Mouse (Mus musculus) left cerebral cortex, postnatal 4 days (tissue): ENCODE results near the gene Scn8a. TPM values are rescaled to one million over a fixed set of nuclear protein-coding genes. Genes with fewer than 3 reads are reported as not detected.

ENCODE experiments used
- DNase-seq: peaks from one replicate; pipeline ENCODE4 v3.0.0-alpha.2; 2022
- intact Hi-C: fragments of 180-260 bp; cut with DNase I; formaldehyde crosslinking; loops from one replicate; pipeline ENCODE4 v1.15.1; 2025
- total RNA-seq, 2 experiments: library from RNA; stranded (reverse); gene quantifications; 2 replicates each; pipeline ENCODE4 v1.2.3; 2021

Gene Scn8a
- total RNA-seq, 2 experiments from 2014 or later: 106 to 113 TPM

DNA sequence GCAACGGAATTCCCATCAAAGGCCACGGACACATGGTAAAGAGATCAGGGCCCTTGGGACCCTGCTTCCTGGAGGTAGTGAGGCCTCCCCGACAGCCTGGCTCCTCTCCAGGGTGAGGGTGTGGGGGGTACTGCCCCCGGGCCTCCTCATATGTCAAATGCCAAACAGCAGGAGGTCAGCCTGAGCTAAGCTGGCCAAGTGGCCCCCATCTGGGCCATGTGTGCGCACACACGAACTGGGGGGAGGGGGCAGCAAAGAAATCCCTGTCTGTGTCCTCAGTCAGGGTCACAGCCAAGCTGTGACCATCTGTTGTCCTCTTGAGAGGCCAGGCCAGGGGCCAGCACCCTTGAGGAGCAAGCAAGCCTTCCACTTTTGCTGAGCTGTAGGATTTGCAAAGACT lies 195.4 kb downstream of the Scn8a start:
- DNase-seq: no peak

DNA sequence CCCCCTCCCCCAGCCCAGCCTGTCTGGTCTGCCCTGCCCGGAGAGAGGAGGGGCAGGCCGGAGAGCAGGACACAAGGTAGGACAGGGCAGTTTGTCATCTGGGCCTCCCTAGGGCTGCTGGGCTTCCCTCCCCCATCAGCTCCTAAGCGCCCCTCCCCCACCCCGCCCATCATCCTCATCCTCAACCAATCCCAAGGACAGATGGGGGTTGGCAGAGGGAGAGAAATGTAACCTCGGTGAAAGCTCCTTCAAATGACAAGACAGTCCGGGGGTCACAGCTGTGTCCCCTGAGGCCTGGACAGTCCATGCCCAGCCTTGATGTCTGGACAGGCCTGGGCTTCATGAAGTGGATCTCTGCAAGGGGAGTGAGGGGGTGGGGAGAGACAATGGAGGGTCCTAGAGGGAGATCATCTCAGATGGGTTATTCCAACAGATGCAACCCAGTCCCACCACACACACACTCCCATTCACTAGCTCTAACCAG lies 196.7 kb downstream of the Scn8a start:
- intact Hi-C loops: no loop called here
- no peak for DNase-seq

More for the DNA sequence above, 195.4 kb downstream of the Scn8a start:
- intact Hi-C loops: no loop called here

DNA sequence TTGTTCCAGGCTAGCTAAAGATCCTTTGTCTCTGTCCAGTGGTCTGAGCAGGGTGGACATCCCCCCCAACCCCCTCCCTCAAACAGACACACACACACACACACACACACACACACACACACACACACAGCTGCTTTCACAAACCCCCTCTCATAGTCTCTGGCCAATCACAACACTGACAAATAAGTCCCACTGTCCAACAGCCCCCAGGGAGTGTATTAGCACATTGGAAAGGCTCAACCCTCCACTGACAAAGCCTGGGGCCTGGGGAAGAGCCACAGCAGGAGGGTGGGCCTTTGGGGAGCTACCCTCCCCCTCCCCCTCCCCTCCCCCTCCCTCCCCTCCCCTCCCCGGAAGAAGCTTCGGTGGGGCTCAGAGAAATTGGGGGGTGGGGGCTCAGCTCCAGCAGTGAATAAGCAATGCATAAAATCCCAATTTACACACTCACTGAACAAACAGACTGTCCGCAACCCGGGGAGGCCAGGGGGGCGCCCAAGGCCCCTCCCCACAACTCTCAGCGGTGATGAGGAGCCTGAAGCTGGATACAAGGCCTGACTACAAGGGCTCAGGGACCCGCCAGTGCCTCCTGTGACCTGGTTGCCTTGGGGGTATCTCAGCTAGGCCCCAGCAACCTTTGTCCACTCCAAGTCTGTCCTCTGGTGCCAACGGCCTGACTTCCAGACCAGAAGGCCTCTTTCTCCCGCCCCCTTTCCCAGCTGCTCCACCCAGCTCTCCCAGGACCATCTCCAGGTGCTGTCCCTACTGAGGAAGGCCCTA lies 197.4 kb downstream of the Scn8a start:
- intact Hi-C loops: no loop called here

DNA sequence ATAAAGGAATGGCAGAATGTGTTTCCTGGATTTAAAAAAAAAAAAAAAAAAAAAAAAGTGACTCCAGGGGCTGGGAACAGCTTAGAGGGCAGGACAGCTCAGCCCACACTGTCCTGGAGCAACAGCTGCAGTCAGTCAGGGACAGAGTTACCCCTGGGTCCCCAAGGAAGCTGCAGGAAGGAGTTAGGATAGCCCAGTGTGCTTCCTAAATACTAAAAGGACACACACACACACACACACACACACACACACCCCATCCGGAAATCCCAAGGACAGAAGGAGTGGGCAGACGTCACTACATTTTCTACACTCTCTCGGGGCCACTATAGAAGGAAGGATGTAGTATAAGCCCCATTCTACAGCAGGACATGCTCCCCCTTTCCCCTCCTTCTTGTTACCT lies 198.4 kb downstream of the Scn8a start:
- DNase-seq: no peak
- intact Hi-C loops: no loop called here

More for the DNA sequence above, 197.4 kb downstream of the Scn8a start:
- DNase-seq: no peak

DNA sequence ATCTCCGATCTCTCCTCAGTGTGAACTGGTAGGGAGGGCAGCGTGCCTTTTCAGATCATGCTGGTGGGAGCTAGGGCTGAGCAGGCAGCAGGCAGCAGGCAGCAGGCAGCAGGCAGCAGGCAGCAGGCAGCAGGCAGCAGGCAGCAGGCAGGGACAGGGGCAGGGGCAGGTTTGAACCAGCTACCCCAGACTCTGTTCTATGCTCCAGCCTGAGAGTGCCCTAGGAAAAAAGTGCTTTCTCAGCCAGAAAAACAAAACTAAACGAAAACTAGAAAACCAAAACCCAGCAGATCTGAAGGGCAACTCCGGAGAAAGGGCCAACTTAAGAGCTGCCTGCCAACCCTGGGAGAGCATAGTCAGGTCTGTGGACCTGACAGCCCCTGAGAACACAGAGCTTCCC lies 199.0 kb downstream of the Scn8a start:
- intact Hi-C loops: no loop called here

DNA sequence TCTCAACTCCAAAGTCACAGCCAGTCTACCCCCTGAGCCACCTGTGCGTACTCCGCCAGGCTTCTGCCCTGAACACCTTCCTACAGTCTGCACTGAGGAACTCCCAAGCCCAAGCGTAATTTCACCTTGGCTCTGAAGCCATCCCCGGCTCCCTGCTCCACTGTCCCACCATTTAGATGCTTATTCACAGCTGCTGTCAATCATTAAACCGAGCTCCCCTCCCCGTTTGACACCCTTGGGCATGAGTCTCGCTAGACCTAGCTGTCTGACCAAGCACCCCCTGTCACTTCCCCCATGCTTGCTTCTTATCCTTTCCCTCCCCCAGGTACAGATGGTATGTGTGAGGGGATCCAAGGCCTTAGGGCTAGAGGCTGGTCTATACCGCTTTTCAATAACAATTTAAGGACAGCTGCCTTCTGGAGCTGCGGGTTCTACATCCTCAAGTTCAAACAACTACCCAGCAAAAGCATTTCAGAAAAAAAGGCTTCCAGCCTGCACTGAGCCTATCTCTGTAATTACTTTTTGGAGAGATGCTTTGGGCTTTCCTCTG lies 200.1 kb downstream of the Scn8a start:
- intact Hi-C loops: no loop called here
- DNase-seq: no peak

More for the DNA sequence above, 199.0 kb downstream of the Scn8a start:
- no peak for DNase-seq

DNA sequence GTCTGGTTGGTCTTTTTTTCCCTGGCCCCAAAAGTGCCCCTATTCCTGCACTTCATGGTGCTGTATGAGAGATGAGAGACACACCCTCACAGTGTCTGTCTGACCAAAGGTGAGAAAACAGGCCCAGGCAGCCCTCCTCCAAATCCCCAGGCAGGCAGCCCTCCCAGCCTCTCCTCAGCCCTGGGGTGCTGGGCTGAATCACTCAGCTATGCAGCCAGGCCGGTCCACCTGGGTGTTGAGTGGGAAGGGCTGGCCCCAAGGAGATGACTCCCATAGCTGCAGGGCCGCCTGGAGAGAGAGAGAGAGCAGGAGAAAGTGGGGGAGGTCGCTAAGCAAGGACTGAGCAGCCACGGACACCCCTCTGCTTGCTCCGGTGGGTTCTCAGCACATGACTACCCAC lies 201.1 kb downstream of the Scn8a start:
- no peak for DNase-seq
- intact Hi-C loops: no loop called here

DNA sequence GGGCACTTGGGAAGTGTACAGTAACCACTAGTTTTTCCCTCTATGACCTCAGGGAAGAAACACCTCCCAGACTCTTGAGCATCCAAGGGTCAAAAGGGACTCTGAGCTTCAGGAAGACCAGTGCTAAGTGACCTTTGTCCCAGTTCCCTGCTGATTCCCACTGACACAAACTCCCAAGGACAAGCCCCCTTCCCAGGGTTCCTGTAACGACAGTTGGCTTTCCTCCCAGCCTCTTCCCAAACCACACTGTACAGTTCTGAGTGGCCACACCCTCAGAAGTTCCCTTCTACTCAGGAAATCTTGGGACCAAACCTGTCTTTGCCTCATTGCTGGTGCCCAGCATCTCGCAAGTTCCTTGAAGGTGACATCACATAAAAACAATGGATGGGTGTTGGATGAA lies 203.1 kb downstream of the Scn8a start:
- intact Hi-C loops: no loop called here
- no peak for DNase-seq

DNA sequence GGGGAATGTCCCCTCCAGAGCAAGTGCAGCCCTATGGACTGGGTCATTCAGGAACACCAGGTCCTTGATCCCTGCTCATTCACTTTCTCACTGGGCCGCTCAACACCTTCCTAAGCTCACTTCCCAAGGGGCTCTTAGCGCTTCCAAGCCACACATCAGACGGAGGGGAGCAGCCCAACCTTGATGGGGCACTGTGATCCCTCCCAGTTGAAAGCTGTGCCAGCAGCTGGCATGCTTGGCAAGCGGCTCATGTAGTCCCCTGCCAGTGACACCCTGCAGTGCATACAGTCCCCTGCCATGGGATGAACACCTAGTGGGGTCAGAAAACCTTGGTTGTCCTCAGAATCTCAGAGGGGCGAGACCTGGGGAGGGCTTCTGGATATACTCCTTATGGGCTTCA lies 204.4 kb downstream of the Scn8a start:
- intact Hi-C loops: no loop called here
- DNase-seq: peak; percentile 48

DNA sequence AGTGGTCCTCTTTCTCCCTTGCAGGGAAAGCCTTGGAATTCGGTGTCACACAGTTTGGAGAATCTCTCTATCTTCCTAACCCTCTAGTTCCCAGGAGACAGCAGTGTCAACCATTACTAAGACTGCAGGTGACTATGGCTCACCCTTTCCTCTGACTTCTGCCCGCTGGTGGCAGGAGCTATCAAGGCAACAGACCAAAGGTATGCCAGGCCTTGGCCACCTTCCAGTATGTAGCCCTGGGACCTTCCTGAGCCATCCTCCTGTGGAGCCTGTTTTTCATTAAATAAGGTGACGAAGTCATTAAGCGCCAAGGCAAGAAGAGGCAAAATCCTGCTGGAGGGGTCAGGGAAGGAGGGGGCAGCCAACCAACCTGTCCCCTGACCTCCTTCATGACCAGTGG lies 205.5 kb downstream of the Scn8a start:
- intact Hi-C loops: no loop called here
- no peak for DNase-seq

DNA sequence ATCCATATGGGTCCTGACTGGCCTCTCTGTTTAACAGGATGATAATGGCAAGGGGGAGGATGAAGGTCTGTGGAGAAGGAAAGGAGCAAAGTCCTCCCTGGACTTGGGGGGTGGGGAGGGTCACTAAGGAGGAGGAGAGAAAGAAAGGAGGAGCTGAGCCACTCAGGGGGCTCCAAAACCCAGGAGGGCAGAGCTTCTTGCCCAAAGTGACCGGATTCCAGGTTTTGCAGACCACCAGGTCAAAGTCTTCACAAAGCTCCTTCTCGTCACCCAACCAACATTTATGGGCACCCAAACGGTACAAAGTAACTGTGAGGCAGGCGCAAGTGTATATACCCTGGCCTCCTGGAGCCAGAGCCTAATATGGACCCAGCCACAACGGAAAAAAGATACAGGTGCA lies 206.0 kb downstream of the Scn8a start:
- intact Hi-C loops: no loop called here
- DNase-seq: no peak

DNA sequence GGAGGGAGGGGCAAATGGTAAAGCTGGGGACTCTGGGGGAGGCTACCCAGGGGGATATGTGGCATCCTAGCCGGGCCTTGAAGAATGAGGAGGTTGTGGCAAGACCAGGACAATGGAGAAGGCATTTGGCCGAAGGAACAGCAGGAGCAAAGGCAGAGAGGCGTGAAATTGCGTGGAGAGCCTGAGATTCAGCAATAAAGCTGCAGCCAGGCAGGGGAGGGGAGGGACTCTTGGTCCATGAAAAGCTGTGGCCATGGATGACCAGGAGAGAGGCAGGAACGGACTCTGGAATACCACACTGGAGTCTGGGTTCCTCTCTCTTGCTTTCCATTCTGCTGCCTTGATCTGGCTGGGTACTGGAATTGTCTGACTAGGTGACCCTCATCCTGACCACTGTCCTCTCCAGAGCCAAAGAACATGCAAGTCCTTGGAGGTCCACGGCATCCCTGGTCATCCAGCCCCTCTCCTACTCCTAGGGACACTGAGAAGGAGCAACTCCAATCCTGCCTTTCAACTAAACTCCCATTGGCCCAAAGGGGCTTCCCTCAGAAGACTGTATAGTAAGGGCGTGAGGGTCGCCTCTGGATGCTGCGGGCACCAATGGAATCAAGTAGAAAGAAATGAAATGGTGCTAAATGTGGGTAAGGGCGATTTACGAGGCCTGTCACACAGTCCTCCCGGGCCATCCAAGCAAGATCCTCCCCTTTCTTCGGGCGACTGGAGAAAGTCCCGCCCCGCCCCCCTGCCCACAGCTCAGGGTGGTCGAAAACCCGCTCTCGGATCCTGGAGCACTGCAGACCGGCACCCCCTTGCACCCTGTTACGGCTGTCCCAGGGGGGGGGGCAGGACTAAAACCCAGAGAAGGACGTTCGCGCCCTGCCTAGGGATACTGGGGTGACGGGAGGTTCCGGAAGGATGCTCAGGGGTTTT lies 206.7 kb downstream of the Scn8a start:
- intact Hi-C loops: no loop called here
- DNase-seq: peak; percentile 62

DNA sequence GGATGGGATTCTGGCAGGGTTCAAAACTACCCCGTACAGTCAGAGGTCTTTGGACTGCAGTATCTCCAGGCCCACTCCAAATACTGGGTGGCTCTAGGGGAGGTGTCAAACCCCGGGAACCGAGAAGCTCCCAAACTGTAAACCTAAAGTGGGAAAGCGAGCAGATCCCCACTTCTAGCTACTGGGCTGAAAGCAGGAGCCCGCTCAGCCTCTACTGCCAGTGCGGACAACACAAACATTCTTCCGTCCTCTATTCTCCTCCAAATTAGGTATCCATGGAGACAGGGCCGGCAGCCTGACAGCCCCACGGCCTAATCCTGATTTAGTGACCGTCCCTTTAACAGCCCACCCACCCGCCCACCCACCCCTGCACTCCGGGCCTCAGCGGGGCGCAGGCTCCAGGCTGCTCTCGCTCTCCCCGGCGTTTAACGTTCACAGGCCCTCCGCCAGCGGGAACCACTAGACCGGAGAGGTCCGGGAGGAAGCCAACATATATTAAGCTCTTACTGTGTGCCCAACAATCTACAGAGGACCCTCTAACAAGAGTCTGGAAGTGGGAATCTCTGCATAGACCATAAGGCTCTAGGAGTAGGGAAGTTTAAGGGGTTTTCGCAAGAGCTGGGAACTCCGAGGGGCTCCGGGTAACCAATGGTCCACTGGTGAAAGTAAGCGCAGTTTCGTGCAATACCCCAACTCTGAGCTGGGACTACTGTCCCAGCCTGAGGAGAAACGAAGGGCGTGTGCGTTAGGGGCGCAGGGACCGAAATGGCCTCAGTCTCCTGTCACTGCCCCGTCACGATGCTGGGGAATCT lies 207.5 kb downstream of the Scn8a start:
- intact Hi-C loops: no loop called here
- DNase-seq: no peak

DNA sequence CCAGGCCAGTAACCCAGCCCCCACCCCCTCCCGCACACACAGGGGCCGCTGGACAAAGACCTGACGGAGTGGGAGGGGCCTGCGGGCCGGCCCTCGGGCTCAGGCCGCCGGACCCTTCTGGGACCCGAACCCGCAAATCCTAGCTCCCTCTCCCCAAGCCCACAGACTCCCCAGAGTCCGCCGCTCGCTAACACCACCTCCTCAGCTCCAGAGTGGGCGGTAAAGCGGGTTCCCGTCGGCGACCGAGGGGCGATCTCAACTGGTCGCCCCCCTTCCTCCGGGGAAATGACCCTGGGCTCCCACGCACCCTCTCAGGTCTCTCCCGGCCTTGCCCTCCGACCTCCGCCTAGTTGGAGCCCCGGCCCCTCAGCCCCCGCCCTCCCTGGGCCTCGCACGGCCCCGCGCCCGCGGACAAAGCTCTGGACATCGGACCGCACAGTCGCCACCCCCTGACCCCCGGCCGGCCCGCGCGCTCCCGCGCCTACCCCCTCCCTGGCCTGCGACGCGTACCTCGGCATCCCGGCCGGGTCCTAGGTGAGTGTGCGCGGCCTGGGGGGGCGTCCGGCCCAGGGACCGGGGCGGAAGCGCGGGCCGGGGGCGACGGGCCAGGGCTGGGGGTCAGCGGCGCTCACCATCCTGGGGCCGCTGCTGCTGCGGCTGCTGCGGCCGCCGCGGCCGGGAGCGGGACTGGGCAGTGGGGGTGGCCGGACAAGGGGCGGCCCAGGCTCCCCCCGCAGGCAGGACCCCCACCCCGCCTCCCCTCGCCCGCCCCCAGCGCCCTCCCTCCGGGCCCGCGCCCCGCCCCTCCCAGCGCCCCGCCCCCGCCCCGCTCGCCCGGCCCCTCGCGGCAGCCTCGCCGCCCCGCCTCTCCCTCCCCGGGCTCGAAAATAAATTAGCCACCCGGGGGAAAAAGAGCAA lies 208.4 kb downstream of the Scn8a start, which contains the start of gene Fignl2:
TSS of gene Fignl2 (minus strand) at position 755 of the 918 bp plus-strand sequence.
- peak; percentile 34 for DNase-seq
- intact Hi-C loops: no loop called here

DNA sequence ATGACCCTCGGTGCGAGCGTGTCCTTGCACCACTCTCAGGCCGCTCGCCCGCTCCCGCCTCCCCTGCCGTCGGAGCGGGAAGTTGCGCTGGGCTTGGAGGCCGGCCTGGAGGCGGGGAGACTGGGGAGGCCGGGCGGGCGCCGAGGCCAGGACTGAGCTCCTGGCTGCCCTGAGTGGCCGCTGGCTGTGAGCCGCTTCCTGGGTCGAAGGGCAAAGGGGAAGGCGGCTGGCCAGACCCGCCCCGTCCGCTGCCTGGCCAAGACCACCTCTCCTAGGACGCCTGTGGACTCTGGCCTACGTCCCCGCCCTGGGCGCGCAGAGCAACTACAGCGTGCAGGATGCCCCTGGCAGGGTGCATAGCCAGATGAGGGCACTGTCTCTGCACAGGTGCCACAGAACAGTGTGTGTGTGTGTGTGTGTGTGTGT lies 209.1 kb downstream of the Scn8a start:
- DNase-seq: peak; percentile 53
- intact Hi-C loops: no loop called here

DNA sequence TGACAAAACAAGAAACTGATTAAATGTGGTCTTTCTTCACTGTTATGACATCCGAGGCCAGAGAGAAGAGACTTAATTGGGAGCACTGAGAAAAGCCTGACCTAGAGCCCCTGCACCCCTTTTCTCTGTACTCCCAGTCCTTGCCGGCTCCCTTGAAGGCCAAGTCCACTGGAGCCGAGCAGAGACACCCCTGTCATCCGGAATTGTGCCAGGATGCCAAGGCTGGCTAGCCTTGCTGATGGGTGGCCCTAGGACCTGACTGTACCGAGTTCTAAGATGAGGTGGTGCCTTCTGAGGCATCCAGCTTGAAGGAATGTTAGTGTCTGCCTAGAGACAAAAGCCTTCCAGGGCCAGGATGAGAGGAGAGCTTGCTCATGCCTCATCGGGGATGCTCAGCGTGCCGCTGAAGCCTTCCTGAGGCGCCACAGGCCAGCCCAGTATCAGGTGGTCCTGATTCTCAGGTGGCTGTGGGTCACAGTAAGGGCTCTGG lies 210.4 kb downstream of the Scn8a start:
- intact Hi-C loops: no loop called here
- no peak for DNase-seq

DNA sequence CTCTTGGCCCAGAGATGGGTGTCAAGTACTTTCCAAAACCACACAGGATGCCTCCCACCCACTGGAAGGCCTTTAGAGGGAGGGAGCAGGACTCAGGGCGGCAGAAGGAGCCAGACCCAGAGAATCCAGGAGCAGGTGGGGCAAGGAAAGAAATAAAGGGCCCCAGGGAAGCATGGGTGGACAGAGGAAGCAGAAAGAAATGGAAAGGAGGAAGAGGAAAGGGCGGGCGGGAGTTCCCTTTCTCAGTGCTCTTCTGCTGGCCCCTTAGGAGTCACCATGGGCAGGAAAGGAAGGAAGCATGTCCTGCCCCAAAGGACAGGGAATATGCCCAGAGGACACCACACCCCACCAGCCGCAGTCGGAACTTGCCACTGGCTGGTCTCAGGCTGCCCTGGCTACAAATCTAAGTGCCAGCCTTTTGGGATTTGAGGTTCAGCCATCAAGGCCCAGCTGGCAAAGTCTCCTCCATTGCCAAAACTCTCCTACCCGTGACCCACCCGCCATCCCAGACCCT lies 211.4 kb downstream of the Scn8a start:
- DNase-seq: no peak
- intact Hi-C loops: no loop called here

DNA sequence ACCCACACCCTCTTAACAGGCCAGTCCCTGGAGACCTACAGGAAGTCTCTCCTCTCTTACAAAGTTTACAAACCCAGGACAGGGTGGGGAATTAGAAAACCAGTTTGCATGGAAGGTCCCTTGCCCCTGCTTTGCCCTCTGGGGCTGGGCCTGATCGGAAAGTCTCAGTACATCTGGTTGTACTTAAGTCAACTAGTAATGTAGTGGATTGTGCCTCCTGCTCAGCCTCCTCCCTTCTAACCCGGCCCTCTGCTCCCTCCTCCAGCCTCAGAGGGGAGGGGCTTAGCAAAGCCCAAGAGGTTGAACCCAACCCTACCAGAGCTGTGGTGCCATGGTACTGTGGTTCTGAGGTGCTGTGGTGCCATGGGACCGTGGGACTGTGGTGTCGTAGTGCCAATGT lies 212.6 kb downstream of the Scn8a start:
- no peak for DNase-seq
- intact Hi-C loops: no loop called here

DNA sequence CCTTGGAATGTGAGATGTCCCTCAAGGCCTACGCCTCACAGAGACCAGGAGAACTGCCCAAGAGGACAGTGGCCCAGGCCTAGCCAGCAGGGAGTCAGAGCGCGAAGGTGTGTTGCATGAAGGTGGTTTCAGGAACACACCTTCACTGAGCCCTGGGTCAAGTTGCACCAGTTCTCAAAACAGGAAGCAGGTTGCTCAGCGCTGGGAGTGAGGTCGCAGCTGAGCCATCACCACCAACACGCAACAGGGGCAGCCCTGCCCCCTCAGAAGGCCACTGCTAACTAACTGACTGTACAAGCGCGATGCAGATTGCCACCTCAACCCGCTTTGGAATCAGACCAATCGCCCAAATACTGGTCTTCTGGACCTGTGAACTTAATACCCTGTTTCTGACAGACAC lies 214.8 kb downstream of the Scn8a start:
- intact Hi-C loops: no loop called here
- DNase-seq: no peak
